18 mouse cellular contexts compared by ENCODE assay signal in the genomic region with DNA sequence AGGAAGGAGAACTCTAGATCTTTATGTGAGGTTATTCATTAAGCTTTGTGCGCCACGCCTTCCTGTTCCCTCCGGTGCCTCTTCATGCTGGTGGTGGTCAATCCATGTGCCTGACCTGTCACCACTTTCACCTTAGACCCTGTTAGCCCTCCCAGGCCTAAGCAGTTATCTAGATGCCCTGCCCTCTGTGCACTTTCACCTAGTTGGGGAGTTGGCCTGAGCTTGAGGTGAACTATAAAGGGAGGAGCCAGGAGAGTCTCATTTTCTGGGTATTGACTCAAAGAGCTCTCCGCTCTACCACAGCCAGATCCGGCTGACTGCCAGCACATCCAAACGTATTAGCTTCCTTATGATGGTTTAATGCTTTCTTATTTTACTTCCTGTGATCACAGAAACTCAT. TPM values are rescaled to one million over a fixed set of nuclear protein-coding genes. Genes with fewer than 3 reads are reported as not detected.
A peak's percentile ranks its signal among the peaks of the same experiment; 100 is the strongest.
DNase-seq lines count a peak whose midpoint lies in the region; ATAC-seq and TF ChIP-seq lines count a peak whose summit lies in the region.
"Had no signal": no experiment of that assay in that cellular context is flagged by ENCODE, and none has a peak within 500 bp of the region (broad histone marks: within the 10 kb centered on the region; RNA-seq: fewer than 3 reads in every experiment).

No protein-coding gene starts in this region.

- TF ChIP-seq CTCF in layer of hippocampus, adult 2 months (conservative IDR thresholded peaks at IDR 0.05), result no peak

- H3K9me3 ChIP-seq in stomach, embryonic 16.5 days (replicated peaks; ENCODE audit: control insufficient read depth, low read length), result no peaks in the 10 kb centered on the region
- no peaks in the 10 kb centered on the region for H3K9me3 ChIP-seq in midbrain, embryonic 14.5 days (ENCODE audit: control insufficient read depth, low read length)
- H3K9me3 ChIP-seq: embryonic facial prominence, embryonic 12.5 days; limb, embryonic 10.5 days had no signal

- no peak overlapping the region; the same call in 1 of the 2 replicates for H3K4me2 ChIP-seq in stomach, embryonic 16.5 days (ENCODE audit: low read depth, low read length)
- H3K4me2 ChIP-seq in midbrain, embryonic 14.5 days (ENCODE audit: low read length), result no peak overlapping the region
- H3K4me2 ChIP-seq: embryonic facial prominence, embryonic 12.5 days had no signal

- ATAC-seq in stomach, embryonic 16.5 days (ENCODE audit: insufficient read depth, low FRiP score), result peak; percentile 87; the same call in 1 of the 2 replicates
- ATAC-seq in midbrain, embryonic 14.5 days (ENCODE audit: low FRiP score, low TSS enrichment), result no peak
- ATAC-seq in inflammation-experienced regulatory T-cells, adult 6 months, result no peak

- no peaks in the 10 kb centered on the region for H3K27me3 ChIP-seq in stomach, embryonic 16.5 days (ENCODE audit: control insufficient read depth, insufficient read depth, low read length)
- H3K27me3 ChIP-seq in midbrain, embryonic 14.5 days (ENCODE audit: control insufficient read depth, insufficient read depth, low read length), result no peaks in the 10 kb centered on the region
- H3K27me3 ChIP-seq: embryonic facial prominence, embryonic 12.5 days had no signal

- H3K9ac ChIP-seq in stomach, embryonic 16.5 days (ENCODE audit: low read length), result no peak overlapping the region
- H3K9ac ChIP-seq in midbrain, embryonic 14.5 days (replicated peaks; ENCODE audit: low read length), result no peak overlapping the region
- H3K9ac ChIP-seq: embryonic facial prominence, embryonic 12.5 days had no signal

- no peaks in the 10 kb centered on the region for H3K36me3 ChIP-seq in stomach, embryonic 16.5 days (ENCODE audit: control insufficient read depth, insufficient read depth, low read length)
- no peaks in the 10 kb centered on the region for H3K36me3 ChIP-seq in midbrain, embryonic 14.5 days (ENCODE audit: control insufficient read depth, insufficient read depth, low read length)
- H3K36me3 ChIP-seq: embryonic facial prominence, embryonic 12.5 days; limb, embryonic 10.5 days had no signal

- peak overlapping the region; percentile 8; the same call in 1 of the 2 replicates for H3K27ac ChIP-seq in layer of hippocampus, adult 2 months
- H3K27ac ChIP-seq in stomach, embryonic 16.5 days (ENCODE audit: low read length), result peak overlapping the region; percentile 75; the same call in 1 of the 2 replicates
- H3K27ac ChIP-seq in midbrain, embryonic 14.5 days (replicated peaks; ENCODE audit: low read depth, low read length), result no peak overlapping the region
- H3K27ac ChIP-seq: embryonic facial prominence, embryonic 12.5 days; limb, embryonic 10.5 days; macrophage had no signal

- peaks cover 9% of the 10 kb centered on the region for H3K4me1 ChIP-seq in stomach, embryonic 16.5 days (ENCODE audit: control insufficient read depth, insufficient read depth, low read length)
- H3K4me1 ChIP-seq in midbrain, embryonic 14.5 days (ENCODE audit: control insufficient read depth, insufficient read depth, low read length), result no peaks in the 10 kb centered on the region
- H3K4me1 ChIP-seq: limb, embryonic 10.5 days had no signal

- no peak overlapping the region for H3K4me3 ChIP-seq in layer of hippocampus, adult 2 months
- no peak overlapping the region for H3K4me3 ChIP-seq in stomach, embryonic 16.5 days (replicated peaks; ENCODE audit: low read length)
- no peak overlapping the region for H3K4me3 ChIP-seq in midbrain, embryonic 14.5 days (replicated peaks; ENCODE audit: low read depth, low read length)
- H3K4me3 ChIP-seq: embryonic facial prominence, embryonic 12.5 days; limb, embryonic 10.5 days had no signal

- no peak for DNase-seq in layer of hippocampus, adult 2 months (ENCODE audit: low spot score in 2 of 2)
- DNase-seq in layer of hippocampus, postnatal 25 days (ENCODE audit: extremely low spot score in 1 of 2, low spot score in 1 of 2), result no peak
- peak; percentile 66 for DNase-seq in kidney, adult 18-20 months
- DNase-seq in liver, result peak; percentile 25
- DNase-seq in midbrain, embryonic 14.5 days, result no peak
- DNase-seq in thymus, postnatal 36 days, result no peak
- DNase-seq: adrenal gland, postnatal 10 days; cerebellum, adult 11 months; heart, postnatal 4 days; thymus, postnatal 14 days had no signal

- WGBS in stomach, embryonic 16.5 days, result 58% methylated on average over 6 of the region's 6 CpGs
- 90% methylated on average over 6 of the region's 6 CpGs for WGBS in midbrain, embryonic 14.5 days

RNA-seq across cellular contexts. Expression of gene Abhd6, which starts 13.6 kb away (rescaled TPM):
- total RNA-seq in layer of hippocampus, adult 2 months (2021), result 10 to 100 TPM; 77.1 to 78.0 TPM
- 10 to 100 TPM; 70.1 to 78.5 TPM for total RNA-seq in layer of hippocampus, postnatal 25 days (2021)
- 28.3 and 34.6 TPM in 2 replicates for polyA plus RNA-seq in stomach, embryonic 16.5 days (2015; fragmentation: Nextera tagmentation; extraction: Ambion mirVana)
- polyA plus RNA-seq in midbrain, embryonic 14.5 days (2014; fragmentation: Nextera tagmentation; extraction: Ambion mirVana), result 31.0 and 31.6 TPM in 2 replicates
- 10 to 100 TPM; 22.1 to 32.7 (median 24.1) TPM for polyA plus RNA-seq in inflammation-experienced regulatory T-cells, adult 6 months (2017; shearing (Covaris generic))

RNA-seq across cellular contexts. Expression of gene Dnase1l3, which starts 21.9 kb away (rescaled TPM):
- total RNA-seq in layer of hippocampus, adult 2 months (2021), result not detected
- under 1 TPM in 1 of 2 experiments, not detected in 1; 0.07 TPM for total RNA-seq in layer of hippocampus, postnatal 25 days (2021)
- 2.3 and 3.0 TPM in 2 replicates for polyA plus RNA-seq in stomach, embryonic 16.5 days (2015; fragmentation: Nextera tagmentation; extraction: Ambion mirVana)
- 0.09 TPM in 1 of 2 replicates, not detected in the other for polyA plus RNA-seq in midbrain, embryonic 14.5 days (2014; fragmentation: Nextera tagmentation; extraction: Ambion mirVana)
- polyA plus RNA-seq in inflammation-experienced regulatory T-cells, adult 6 months (2017; shearing (Covaris generic)), result 10 to 100 TPM in 1 of 3 experiments, 1 to 10 TPM in 2; 3.2 to 23.9 (median 7.7) TPM
- total RNA-seq: heart, postnatal 4 days had no signal
- polyA plus RNA-seq: C2C12; limb, embryonic 10.5 days had no signal

RNA-seq across cellular contexts. Expression of gene Gm45521, which starts 59.2 kb away (rescaled TPM):
- total RNA-seq in layer of hippocampus, adult 2 months (2021), result not detected
- not detected for total RNA-seq in layer of hippocampus, postnatal 25 days (2021)
- polyA plus RNA-seq in stomach, embryonic 16.5 days (2015; fragmentation: Nextera tagmentation; extraction: Ambion mirVana), result not detected in 2 replicates
- polyA plus RNA-seq in midbrain, embryonic 14.5 days (2014; fragmentation: Nextera tagmentation; extraction: Ambion mirVana), result not detected in 2 replicates
- not detected for polyA plus RNA-seq in inflammation-experienced regulatory T-cells, adult 6 months (2017; shearing (Covaris generic))
- total RNA-seq: adrenal gland, postnatal 10 days; granulocyte monocyte progenitor cell, adult 5-6 weeks; heart, postnatal 4 days; layer of hippocampus, adult 18-20 months had no signal
- polyA plus RNA-seq: C2C12; embryonic facial prominence, embryonic 12.5 days; limb, embryonic 10.5 days; macrophage had no signal

Comparison
In these comparisons a context has a peak if more than half of its experiments do, and no peak if none do; other contexts are left out.
1. DNase-seq: peak in kidney, adult 18-20 months (single experiment) and liver (single experiment); none in layer of hippocampus, adult 2 months (0 of 2), layer of hippocampus, postnatal 25 days (0 of 2), midbrain, embryonic 14.5 days (single experiment) and thymus, postnatal 36 days (0 of 2).